Comparison of ENCODE assay signal across 23 mouse cellular contexts in the genomic region with DNA sequence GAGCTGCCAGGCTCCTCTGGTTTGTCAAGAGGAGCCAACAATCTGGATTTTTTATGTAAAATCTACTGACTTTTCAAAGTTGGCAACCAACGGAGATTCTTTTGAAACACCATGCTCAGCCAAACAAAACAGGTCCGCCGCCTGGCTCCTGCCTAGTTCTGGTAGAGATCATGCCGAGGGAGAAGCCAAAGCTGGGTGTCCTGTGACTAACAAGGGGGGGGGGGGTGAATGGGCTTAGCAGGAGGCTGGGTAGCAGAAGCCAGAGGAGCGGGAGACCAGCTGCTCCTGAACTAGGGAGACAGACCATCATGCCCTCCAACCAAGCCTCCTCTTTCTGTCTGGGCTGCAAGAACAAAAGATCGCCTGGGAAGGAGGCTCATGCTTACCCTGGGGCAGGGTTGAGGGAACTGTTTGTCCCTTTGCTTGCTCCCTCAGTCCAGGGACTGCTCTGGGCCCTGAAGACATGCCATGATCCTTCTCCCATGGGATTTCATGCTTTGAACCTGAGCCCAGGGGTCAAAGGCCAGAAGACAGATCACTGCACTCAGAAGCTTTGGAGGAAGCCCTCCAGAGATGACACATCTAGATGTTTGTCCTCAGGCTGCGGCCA. TPM values are rescaled to one million over a fixed set of nuclear protein-coding genes. Genes with fewer than 3 reads are reported as not detected.
DNase-seq lines count a peak whose midpoint lies in the region; ATAC-seq and TF ChIP-seq lines count a peak whose summit lies in the region.
"Had no signal": no experiment of that assay in that cellular context is flagged by ENCODE, and none has a peak within 500 bp of the region (broad histone marks: within the 10 kb centered on the region; RNA-seq: fewer than 3 reads in every experiment).

No protein-coding gene starts in this region.

- no peaks in the 10 kb centered on the region for H3K36me3 ChIP-seq in kidney, adult 2 months (ENCODE audit: control insufficient read depth, insufficient read depth, low read length)
- no peaks in the 10 kb centered on the region for H3K36me3 ChIP-seq in kidney, embryonic 15.5 days
- H3K36me3 ChIP-seq in myocyte (ENCODE audit: control insufficient read depth, insufficient read depth) = no peaks in the 10 kb centered on the region
- H3K36me3 ChIP-seq: heart, embryonic 10.5 days; hindbrain, embryonic 13.5 days; neural tube, embryonic 12.5 days had no signal

- H3K27ac ChIP-seq in kidney, adult 2 months (ENCODE audit: insufficient read depth, low read depth, low read length) = no peak overlapping the region
- H3K27ac ChIP-seq in kidney, embryonic 15.5 days = no peak overlapping the region
- H3K27ac ChIP-seq: forebrain, embryonic 13.5 days; heart, embryonic 10.5 days; hindbrain, embryonic 13.5 days; limb, embryonic 13.5 days; neural tube, embryonic 12.5 days had no signal

- H3K4me1 ChIP-seq in kidney, adult 2 months (ENCODE audit: control insufficient read depth, insufficient read depth, low read length) = peaks cover 8% of the 10 kb centered on the region; the same call in 1 of the 2 replicates
- H3K4me1 ChIP-seq in kidney, embryonic 15.5 days = peaks cover 23% of the 10 kb centered on the region

- peaks cover 16% of the 10 kb centered on the region for H3K79me2 ChIP-seq in myocyte (ENCODE audit: control insufficient read depth, insufficient read depth)

- no peak for TF ChIP-seq CTCF in kidney, adult 2 months (conservative IDR thresholded peaks at IDR 0.05; ENCODE audit: insufficient read depth, insufficient read length, low read depth, low read length)

- WGBS in kidney, adult 2 months = 46% methylated on average over 7 of the region's 7 CpGs
- whole genome bisulfite sequencing in kidney, embryonic 15.5 days = 59% methylated on average over 7 of the region's 7 CpGs

- H3K9me3 ChIP-seq in kidney, embryonic 15.5 days (replicated peaks) = no peaks in the 10 kb centered on the region
- H3K9me3 ChIP-seq: forebrain, embryonic 13.5 days; heart, embryonic 10.5 days; hindbrain, embryonic 13.5 days; neural tube, embryonic 12.5 days had no signal

- H3K4me2 ChIP-seq in kidney, embryonic 15.5 days = no peak overlapping the region
- H3K4me2 ChIP-seq in myocyte (ENCODE audit: low read depth) = peak overlapping the region; percentile 60
- H3K4me2 ChIP-seq: forebrain, embryonic 13.5 days; hindbrain, embryonic 13.5 days; limb, embryonic 13.5 days; midbrain, embryonic 11.5 days; neural tube, embryonic 12.5 days had no signal

- TF ChIP-seq POLR2A in kidney, adult 2 months (IDR thresholded peaks at IDR 0.05; ENCODE audit: low read depth, low read length) = no peak
- TF ChIP-seq POLR2A in myocyte (IDR thresholded peaks at IDR 0.05; ENCODE audit: insufficient read length, low read depth) = no peak

- no peak for ATAC-seq in kidney, embryonic 15.5 days (replicated peaks; ENCODE audit: low FRiP score)
- ATAC-seq: forebrain, embryonic 13.5 days; lung, postnatal 0 days had no signal

- peak; percentile 45 for DNase-seq in gastrocnemius, adult 18-20 months (ENCODE audit: low spot score)
- no peak for DNase-seq in gastrocnemius, adult 8-10 months (ENCODE audit: low spot score in 2 of 2)
- DNase-seq in kidney, adult 2 months = peak; percentile 51
- DNase-seq in Muller cell, postnatal 12 days (ENCODE audit: inconsistent ontology term) = peak; percentile 87
- DNase-seq in cerebellum, postnatal 4 days (ENCODE audit: low spot score in 2 of 2) = no peak
- no peak for DNase-seq in frontal cortex, postnatal 10 days (ENCODE audit: low spot score in 2 of 2)
- DNase-seq: B cell, adult 2 months; cerebellum, adult 18-20 months; cerebellum, postnatal 36 days; kidney, postnatal 4 days; right cerebral cortex, postnatal 4 days; thymus, postnatal 36 days had no signal

- H3ac ChIP-seq in myocyte (ENCODE audit: control insufficient read depth, insufficient read length) = no peak overlapping the region

- H3K9ac ChIP-seq in kidney, embryonic 15.5 days = no peak overlapping the region
- H3K9ac ChIP-seq: forebrain, embryonic 13.5 days; hindbrain, embryonic 13.5 days; limb, embryonic 13.5 days; neural tube, embryonic 12.5 days had no signal

- H3K27me3 ChIP-seq in kidney, adult 2 months (replicated peaks; ENCODE audit: control insufficient read depth, insufficient read depth, low read length) = no peaks in the 10 kb centered on the region
- no peaks in the 10 kb centered on the region for H3K27me3 ChIP-seq in kidney, embryonic 15.5 days
- H3K27me3 ChIP-seq in myocyte (ENCODE audit: control insufficient read depth, insufficient read depth, insufficient read length) = no peaks in the 10 kb centered on the region
- H3K27me3 ChIP-seq: limb, embryonic 13.5 days had no signal

- no peak overlapping the region for H3K4me3 ChIP-seq in kidney, adult 2 months (ENCODE audit: insufficient read depth, low read depth, low read length)
- H3K4me3 ChIP-seq in kidney, embryonic 15.5 days (replicated peaks) = no peak overlapping the region
- no peak overlapping the region for H3K4me3 ChIP-seq in myocyte
- H3K4me3 ChIP-seq: forebrain, embryonic 13.5 days; heart, embryonic 10.5 days; hindbrain, embryonic 13.5 days; limb, embryonic 13.5 days; neural tube, embryonic 12.5 days had no signal

TF ChIP-seq in myocyte, 11 proteins besides CTCF, POLR2A, EP300 and RAD21:
- no peak for TF ChIP-seq REST (IDR thresholded peaks at IDR 0.05; ENCODE audit: insufficient read depth, insufficient read length)
- TF ChIP-seq TCF3 (IDR thresholded peaks at IDR 0.05; ENCODE audit: insufficient read length, low read depth) = no peak
- no peak for TF ChIP-seq TCF12 (IDR thresholded peaks at IDR 0.05; ENCODE audit: insufficient read depth, poor library complexity, severe bottlenecking)
- no peak for TF ChIP-seq USF1 (IDR thresholded peaks at IDR 0.05; ENCODE audit: low read depth)
- no peak for TF ChIP-seq POLR2AphosphoS2 (IDR thresholded peaks at IDR 0.05; ENCODE audit: insufficient read length, low read depth)
- peak in 1 of 3 experiments; percentile 58 for TF ChIP-seq MYOG (IDR thresholded peaks at IDR 0.05; ENCODE audit: control insufficient read depth in 1 of 3, insufficient read depth in 1 of 3, insufficient read length in 2 of 3, low read depth in 2 of 3)
- TF ChIP-seq SRF (IDR thresholded peaks at IDR 0.05; ENCODE audit: control insufficient read depth, insufficient read length, low read depth) = no peak
- no peak for TF ChIP-seq MAX (IDR thresholded peaks at IDR 0.05; ENCODE audit: low read depth)
- no peak for TF ChIP-seq E2F4 (IDR thresholded peaks at IDR 0.05; ENCODE audit: insufficient read depth)
- TF ChIP-seq MYOD1 (IDR thresholded peaks at IDR 0.05; ENCODE audit: control insufficient read depth in 1 of 3, insufficient read length in 2 of 3, low read depth in 2 of 3) = peak in 1 of 3 experiments; percentile 68

RNA-seq across cellular contexts. Expression of a gene that starts 11.4 kb away (rescaled TPM):
- total RNA-seq in gastrocnemius, adult 18-20 months (2021) = 1 to 10 TPM; 5.0 to 6.5 TPM
- 1 to 10 TPM; 5.2 to 6.1 (median 5.8) TPM for total RNA-seq in gastrocnemius, adult 8-10 months (2022)
- polyA plus RNA-seq in kidney, adult 2 months (2012; rRNA removed) = 22.2 and 23.6 TPM in 2 replicates
- 19.8 and 20.9 TPM in 2 replicates for polyA plus RNA-seq in kidney, embryonic 15.5 days (2015; fragmentation: Nextera tagmentation; extraction: Ambion mirVana)
- 65.8 TPM for polyA plus RNA-seq in myocyte (2012; fragmentation: generic; extraction: Trizol)

RNA-seq across cellular contexts. Expression of a gene that starts 32.0 kb away (rescaled TPM):
- total RNA-seq in gastrocnemius, adult 18-20 months (2021) = 1 to 10 TPM; 1.0 to 1.8 TPM
- under 1 TPM in 3 of 4 experiments, not detected in 1; 0.40 to 0.90 (median 0.85) TPM for total RNA-seq in gastrocnemius, adult 8-10 months (2022)
- 3.3 and 4.4 TPM in 2 replicates for polyA plus RNA-seq in kidney, adult 2 months (2012; rRNA removed)
- 1.5 and 2.4 TPM in 2 replicates for polyA plus RNA-seq in kidney, embryonic 15.5 days (2015; fragmentation: Nextera tagmentation; extraction: Ambion mirVana)
- polyA plus RNA-seq in myocyte (2012; fragmentation: generic; extraction: Trizol) = 4.0 TPM
- total RNA-seq: monocyte, adult 5-6 weeks had no signal

RNA-seq across cellular contexts. Expression of a gene that starts 44.6 kb away (rescaled TPM):
- total RNA-seq in gastrocnemius, adult 18-20 months (2021) = 1 to 10 TPM; 8.7 to 9.5 TPM
- total RNA-seq in gastrocnemius, adult 8-10 months (2022) = 10 to 100 TPM in 2 of 4 experiments, 1 to 10 TPM in 2; 9.4 to 13.2 (median 10.0) TPM
- 18.1 and 19.8 TPM in 2 replicates for polyA plus RNA-seq in kidney, adult 2 months (2012; rRNA removed)
- polyA plus RNA-seq in kidney, embryonic 15.5 days (2015; fragmentation: Nextera tagmentation; extraction: Ambion mirVana) = 33.5 and 36.8 TPM in 2 replicates
- 28.5 TPM for polyA plus RNA-seq in myocyte (2012; fragmentation: generic; extraction: Trizol)

RNA-seq across cellular contexts. Expression of a gene that starts 45.3 kb away (rescaled TPM):
- under 1 TPM; 0.52 to 0.91 TPM for total RNA-seq in gastrocnemius, adult 18-20 months (2021)
- 1 to 10 TPM in 1 of 4 experiments, under 1 TPM in 3; 0.32 to 1.3 (median 0.66) TPM for total RNA-seq in gastrocnemius, adult 8-10 months (2022)
- polyA plus RNA-seq in kidney, adult 2 months (2012; rRNA removed) = 0.12 and 0.22 TPM in 2 replicates
- 0.45 and 0.86 TPM in 2 replicates for polyA plus RNA-seq in kidney, embryonic 15.5 days (2015; fragmentation: Nextera tagmentation; extraction: Ambion mirVana)
- polyA plus RNA-seq in myocyte (2012; fragmentation: generic; extraction: Trizol) = 14.7 TPM
- total RNA-seq: adrenal gland, postnatal 36 days; monocyte, adult 5-6 weeks had no signal

RNA-seq across cellular contexts. Expression of a gene that starts 56.2 kb away (rescaled TPM):
- total RNA-seq in gastrocnemius, adult 18-20 months (2021) = 1 to 10 TPM; 2.2 to 3.1 TPM
- 1 to 10 TPM; 2.3 to 4.8 (median 3.1) TPM for total RNA-seq in gastrocnemius, adult 8-10 months (2022)
- 11.0 and 13.8 TPM in 2 replicates for polyA plus RNA-seq in kidney, adult 2 months (2012; rRNA removed)
- 17.7 and 23.8 TPM in 2 replicates for polyA plus RNA-seq in kidney, embryonic 15.5 days (2015; fragmentation: Nextera tagmentation; extraction: Ambion mirVana)
- polyA plus RNA-seq in myocyte (2012; fragmentation: generic; extraction: Trizol) = 7.2 TPM

Comparison
In these comparisons a context has a peak if more than half of its experiments do, and no peak if none do; other contexts are left out.
1. DNase-seq: peak in gastrocnemius, adult 18-20 months (single experiment), kidney, adult 2 months (single experiment) and Muller cell, postnatal 12 days (single experiment); none in gastrocnemius, adult 8-10 months (0 of 2), cerebellum, postnatal 4 days (0 of 2) and frontal cortex, postnatal 10 days (0 of 2).